Mouse (Mus musculus): ENCODE measurements around the gene Maff. TPM values are rescaled to one million over a fixed set of nuclear protein-coding genes. Genes with fewer than 3 reads are reported as not detected.

Maff gene
- polyA plus RNA-seq, 1 experiment from 2014 or later: 1.0 TPM

DNA sequence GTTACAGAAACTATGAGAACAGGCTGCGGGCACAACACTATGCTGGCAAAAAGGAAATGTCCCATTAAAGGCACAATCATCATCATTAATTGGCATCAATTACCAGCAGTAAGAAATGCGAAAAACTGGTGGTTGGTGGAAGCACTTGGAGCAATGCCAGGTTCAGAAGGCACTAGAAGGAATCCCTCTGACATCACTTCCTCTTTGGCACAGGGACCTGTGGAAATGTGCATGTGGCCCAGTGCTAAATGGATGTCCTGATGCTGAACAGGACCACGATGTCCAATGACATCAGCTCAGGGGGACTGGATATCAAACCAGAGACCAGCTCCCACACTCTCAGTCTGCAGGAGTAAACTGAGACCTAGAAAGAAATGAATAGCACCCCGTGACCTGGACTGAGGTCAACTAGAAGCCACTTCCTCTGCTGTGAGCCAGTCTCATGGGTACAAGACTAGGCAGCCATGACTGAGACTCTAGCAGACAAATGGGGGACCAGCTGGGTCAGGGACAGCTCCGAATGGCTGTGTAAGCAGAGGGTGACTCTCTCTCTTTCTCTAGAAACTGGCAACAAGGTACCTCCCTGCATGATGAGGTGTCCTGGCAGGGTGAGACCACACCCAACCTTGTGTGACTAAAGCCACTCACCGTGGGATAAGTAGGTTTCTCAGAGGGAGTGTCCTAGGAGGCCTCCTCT, 3.6 kb upstream of the Maff start:
- no peak for DNase-seq
- Histone ChIP-seq H3K36me3 (ENCODE audit: control insufficient read depth, insufficient read depth, low read length) (no peaks in the 10 kb centered on the region), H3K4me1 (ENCODE audit: control insufficient read depth, insufficient read depth, low read length) (0 out of 2 replicates have a peak, but pooled peaks cover 3% of the 10 kb centered on the region), H3K4me3 (replicated peaks; ENCODE audit: low read depth, low read length) (no peak overlapping the region), H3K9me3 (ENCODE audit: control insufficient read depth, low read length) (no peaks in the 10 kb centered on the region), H3K9ac (replicated peaks; ENCODE audit: low read length) (no peak overlapping the region), H3K27me3 (ENCODE audit: control insufficient read depth, insufficient read depth, low read length) (no peaks in the 10 kb centered on the region), H3K27ac (replicated peaks; ENCODE audit: low read depth, low read length) (no peak overlapping the region), H3K4me2 (ENCODE audit: low read length) (no peak overlapping the region)
- WGBS: 82% methylated on average over 6 of the region's 6 CpGs
- no peak for ATAC-seq (ENCODE audit: low FRiP score, low TSS enrichment)

DNA sequence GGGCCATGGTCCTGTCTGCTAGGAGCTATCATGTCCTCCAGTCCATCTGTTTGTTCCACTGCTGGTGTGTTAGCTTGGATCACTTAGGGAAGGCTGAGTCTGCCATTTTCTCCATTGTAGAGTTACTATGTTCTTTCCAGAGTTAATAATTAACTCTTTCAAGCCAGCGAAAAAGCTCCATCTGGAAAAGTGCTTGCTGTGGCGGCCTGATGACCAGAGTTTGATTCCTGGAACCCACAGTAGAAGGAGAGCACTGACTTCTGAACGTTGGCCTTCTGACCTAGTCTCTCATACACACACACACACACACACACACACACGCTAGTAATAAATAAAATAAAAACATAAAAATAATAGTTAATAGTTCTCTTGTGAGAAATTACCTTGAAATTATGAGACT, 1.8 kb upstream of the Maff start:
- Histone ChIP-seq H3K4me2 (ENCODE audit: low read length) (no peak overlapping the region), H3K4me3 (replicated peaks; ENCODE audit: low read depth, low read length) (no peak overlapping the region), H3K27me3 (ENCODE audit: control insufficient read depth, insufficient read depth, low read length) (no peaks in the 10 kb centered on the region), H3K9ac (replicated peaks; ENCODE audit: low read length) (no peak overlapping the region), H3K4me1 (ENCODE audit: control insufficient read depth, insufficient read depth, low read length) (peaks cover 8% of the 10 kb centered on the region; the same call in 1 of the 2 replicates), H3K9me3 (ENCODE audit: control insufficient read depth, low read length) (no peaks in the 10 kb centered on the region), H3K36me3 (ENCODE audit: control insufficient read depth, insufficient read depth, low read length) (no peaks in the 10 kb centered on the region), H3K27ac (replicated peaks; ENCODE audit: low read depth, low read length) (no peak overlapping the region)
- WGBS: 84% methylated on average over 4 of the region's 4 CpGs
- no peak for ATAC-seq (ENCODE audit: low FRiP score, low TSS enrichment)
- no peak for DNase-seq

DNA sequence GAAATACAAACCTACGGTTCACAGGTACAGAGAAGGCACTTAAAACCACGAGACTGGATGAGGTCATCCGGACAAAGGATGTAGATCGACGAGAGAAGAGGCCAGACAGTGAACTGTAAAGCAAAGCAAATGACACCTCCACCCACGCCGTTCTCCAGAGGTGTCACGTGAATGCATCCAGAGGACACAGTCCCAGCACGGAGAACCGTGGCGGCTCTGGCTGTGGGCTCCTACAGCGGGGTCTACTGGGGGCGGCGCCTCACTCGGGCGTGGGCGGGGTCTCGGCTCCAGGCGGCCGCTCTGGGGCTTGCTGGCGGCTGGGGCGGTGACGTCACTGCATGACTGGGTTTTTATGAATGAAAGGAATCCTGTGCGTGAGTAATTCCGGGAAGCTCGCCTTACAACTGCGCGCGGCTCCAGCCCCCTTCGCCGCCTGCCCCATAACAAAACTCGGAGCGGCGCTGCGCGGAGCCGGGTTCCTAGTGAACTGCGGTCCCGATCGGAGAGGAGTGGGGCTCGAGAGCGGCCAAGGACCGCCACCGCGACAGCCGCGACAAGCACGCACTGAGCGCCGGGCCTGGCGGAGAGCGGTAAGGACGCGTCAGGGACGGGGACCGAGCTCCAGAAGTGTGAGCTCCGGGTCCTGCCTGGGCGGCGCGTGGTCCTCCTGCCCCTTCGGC, 884 bp downstream of the Maff start:
- Histone ChIP-seq H3K4me1 (ENCODE audit: control insufficient read depth, insufficient read depth, low read length) (peaks cover 8% of the 10 kb centered on the region; the same call in 1 of the 2 replicates), H3K27ac (replicated peaks; ENCODE audit: low read depth, low read length) (peak overlapping the region; percentile 78), H3K27me3 (ENCODE audit: control insufficient read depth, insufficient read depth, low read length) (no peaks in the 10 kb centered on the region; the same call in 1 of the 2 replicates), H3K4me2 (ENCODE audit: low read length) (peak overlapping the region; percentile 98), H3K36me3 (ENCODE audit: control insufficient read depth, insufficient read depth, low read length) (no peaks in the 10 kb centered on the region), H3K4me3 (replicated peaks; ENCODE audit: low read depth, low read length) (peak overlapping the region; percentile 70), H3K9ac (replicated peaks; ENCODE audit: low read length) (peak overlapping the region; percentile 62), H3K9me3 (ENCODE audit: control insufficient read depth, low read length) (no peaks in the 10 kb centered on the region)
- ATAC-seq (ENCODE audit: low FRiP score, low TSS enrichment) (peak; percentile 89), DNase-seq (peak; percentile 96)
- under 1% methylated on average over 61 of the region's 61 CpGs for WGBS

DNA sequence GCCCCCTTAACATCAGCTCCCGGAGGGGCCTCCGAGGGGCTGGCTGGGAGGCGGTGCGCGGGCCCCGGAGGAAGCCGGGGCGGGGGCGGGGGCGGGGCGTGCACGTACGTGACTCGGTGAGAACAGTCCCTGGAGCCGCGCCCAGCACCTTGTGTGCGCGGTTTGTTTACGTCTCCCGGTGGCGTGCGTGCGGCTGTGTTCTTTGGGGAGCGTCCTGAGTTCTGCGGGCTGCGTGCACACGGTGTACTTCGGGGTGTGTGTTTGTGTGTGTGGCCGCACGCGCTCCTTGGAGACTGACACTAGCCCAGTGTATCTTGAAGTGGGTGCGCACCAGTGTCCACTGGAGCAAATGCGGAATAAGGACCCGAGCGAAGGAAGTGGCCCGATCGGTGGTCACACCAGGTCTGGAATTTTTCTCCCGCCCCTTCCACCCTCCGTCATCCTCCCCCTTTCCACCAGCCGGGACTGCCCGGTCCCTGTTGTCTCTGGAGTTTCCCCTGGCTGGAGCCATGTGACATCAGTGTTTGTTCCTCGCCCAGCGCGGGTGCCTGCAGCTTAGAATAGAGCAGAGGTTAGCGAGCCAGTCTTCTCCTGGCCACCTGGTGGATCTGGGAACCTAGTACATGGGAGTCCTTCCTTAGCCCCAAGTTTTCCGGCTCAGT, 1.6 kb downstream of the Maff start:
- under 1% methylated on average over 46 of the region's 46 CpGs for WGBS
- H3K4me3 ChIP-seq (replicated peaks; ENCODE audit: low read depth, low read length): peak overlapping the region; percentile 70
- peak overlapping the region; percentile 62 for H3K9ac ChIP-seq (replicated peaks; ENCODE audit: low read length)
- H3K4me1 ChIP-seq (ENCODE audit: control insufficient read depth, insufficient read depth, low read length): peaks cover 8% of the 10 kb centered on the region; the same call in 1 of the 2 replicates
- ATAC-seq (ENCODE audit: low FRiP score, low TSS enrichment) (peak; percentile 71), DNase-seq (peak; percentile 76)
- no peaks in the 10 kb centered on the region for H3K36me3 ChIP-seq (ENCODE audit: control insufficient read depth, insufficient read depth, low read length)
- H3K4me2 ChIP-seq (ENCODE audit: low read length): peak overlapping the region; percentile 98
- peak overlapping the region; percentile 78 for H3K27ac ChIP-seq (replicated peaks; ENCODE audit: low read depth, low read length)
- H3K9me3 ChIP-seq (ENCODE audit: control insufficient read depth, low read length): no peaks in the 10 kb centered on the region
- H3K27me3 ChIP-seq (ENCODE audit: control insufficient read depth, insufficient read depth, low read length): no peaks in the 10 kb centered on the region; the same call in 1 of the 2 replicates

DNA sequence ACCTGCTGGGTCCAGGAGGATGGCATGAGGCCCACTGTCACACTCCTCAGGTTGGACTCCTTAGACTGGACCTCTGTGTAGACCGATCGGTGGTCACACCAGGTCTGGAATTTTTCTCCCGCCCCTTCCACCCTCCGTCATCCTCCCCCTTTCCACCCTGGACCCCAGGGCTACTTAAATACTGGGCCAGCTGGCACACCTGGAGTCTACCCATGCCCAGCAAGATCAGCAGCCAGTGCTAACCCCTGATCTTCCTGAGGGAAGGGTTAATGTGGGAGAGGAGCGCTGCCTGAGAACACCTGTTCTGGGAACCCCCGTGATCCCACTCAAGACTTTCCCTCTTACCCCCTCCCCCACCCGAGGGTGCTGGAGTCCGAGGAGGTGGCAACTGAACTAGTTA, 2.2 kb downstream of the Maff start:
- peak overlapping the region; percentile 62; the same call in 1 of the 2 replicates for H3K9ac ChIP-seq (replicated peaks; ENCODE audit: low read length)
- WGBS: 66% methylated on average over 8 of the region's 8 CpGs
- ATAC-seq (ENCODE audit: low FRiP score, low TSS enrichment): 0 out of 2 replicates have a peak, but pooled peaks have one; percentile 5

DNA sequence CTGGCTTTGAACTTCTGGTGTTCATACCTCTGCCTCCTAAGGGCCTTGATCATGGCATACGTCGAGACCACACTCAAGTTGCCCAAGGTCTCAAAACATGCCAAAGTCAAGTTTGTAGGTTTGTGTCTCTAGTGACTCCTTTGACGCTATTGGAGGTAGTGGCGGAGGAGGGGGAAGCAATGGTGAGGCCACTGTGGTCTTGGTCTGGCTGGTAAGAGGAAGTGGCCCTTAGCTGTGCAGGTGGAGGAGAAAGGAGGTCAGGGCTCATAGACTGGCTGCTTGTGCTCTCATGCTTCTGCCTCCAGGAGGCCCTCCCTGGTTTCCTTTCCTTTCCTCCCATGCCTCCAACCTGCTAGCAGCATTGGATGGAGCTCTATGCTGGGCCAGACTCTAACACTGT, 4.4 kb downstream of the Maff start:
- Histone ChIP-seq H3K27me3 (ENCODE audit: control insufficient read depth, insufficient read depth, low read length) (peaks cover 3% of the 10 kb centered on the region), H3K4me1 (ENCODE audit: control insufficient read depth, insufficient read depth, low read length) (peaks cover 8% of the 10 kb centered on the region; the same call in 1 of the 2 replicates), H3K4me3 (replicated peaks; ENCODE audit: low read depth, low read length) (no peak overlapping the region), H3K9me3 (ENCODE audit: control insufficient read depth, low read length) (no peaks in the 10 kb centered on the region), H3K9ac (replicated peaks; ENCODE audit: low read length) (no peak overlapping the region), H3K27ac (replicated peaks; ENCODE audit: low read depth, low read length) (no peak overlapping the region), H3K36me3 (ENCODE audit: control insufficient read depth, insufficient read depth, low read length) (no peaks in the 10 kb centered on the region), H3K4me2 (ENCODE audit: low read length) (no peak overlapping the region)
- ATAC-seq (ENCODE audit: low FRiP score, low TSS enrichment): no peak
- WGBS: 91% methylated on average over 4 of the region's 4 CpGs
- DNase-seq: no peak

More for the DNA sequence above, 2.2 kb downstream of the Maff start:
- Histone ChIP-seq H3K27me3 (ENCODE audit: control insufficient read depth, insufficient read depth, low read length) (no peaks in the 10 kb centered on the region; the same call in 1 of the 2 replicates), H3K4me3 (replicated peaks; ENCODE audit: low read depth, low read length) (peak overlapping the region; percentile 70), H3K36me3 (ENCODE audit: control insufficient read depth, insufficient read depth, low read length) (no peaks in the 10 kb centered on the region), H3K9me3 (ENCODE audit: control insufficient read depth, low read length) (no peaks in the 10 kb centered on the region), H3K4me1 (ENCODE audit: control insufficient read depth, insufficient read depth, low read length) (peaks cover 8% of the 10 kb centered on the region; the same call in 1 of the 2 replicates), H3K27ac (replicated peaks; ENCODE audit: low read depth, low read length) (no peak overlapping the region), H3K4me2 (ENCODE audit: low read length) (peak overlapping the region; percentile 98)
- no peak for DNase-seq

DNA sequence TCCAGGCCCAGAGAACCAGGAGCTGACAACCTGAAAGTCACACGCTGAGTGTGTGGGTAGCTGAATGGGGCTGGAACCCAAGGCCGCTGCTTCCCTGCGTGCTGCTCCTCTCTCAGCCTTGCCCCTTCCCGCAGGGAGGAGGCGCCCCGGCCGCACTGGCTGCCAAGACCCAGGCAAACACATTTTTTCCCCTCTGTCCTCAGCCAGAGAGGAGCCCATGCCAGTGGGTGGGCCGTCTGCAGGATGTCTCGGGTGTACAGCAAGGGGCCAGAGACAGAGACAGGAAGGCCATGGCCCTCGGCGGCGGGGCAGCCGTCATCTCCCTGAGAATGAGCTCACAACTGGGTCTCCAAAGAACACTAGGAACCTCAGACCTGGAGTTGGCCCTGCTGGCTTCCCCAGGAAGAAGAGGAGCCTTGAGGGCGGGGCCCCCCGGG, 4.9 kb downstream of the Maff start:
- H3K4me2 ChIP-seq (ENCODE audit: low read length): no peak overlapping the region
- H3K9ac ChIP-seq (replicated peaks; ENCODE audit: low read length): no peak overlapping the region
- peaks cover 8% of the 10 kb centered on the region; the same call in 1 of the 2 replicates for H3K4me1 ChIP-seq (ENCODE audit: control insufficient read depth, insufficient read depth, low read length)
- no peak for ATAC-seq (ENCODE audit: low FRiP score, low TSS enrichment)
- H3K27me3 ChIP-seq (ENCODE audit: control insufficient read depth, insufficient read depth, low read length): peaks cover 8% of the 10 kb centered on the region
- H3K4me3 ChIP-seq (replicated peaks; ENCODE audit: low read depth, low read length): no peak overlapping the region
- no peaks in the 10 kb centered on the region for H3K9me3 ChIP-seq (ENCODE audit: control insufficient read depth, low read length)
- H3K27ac ChIP-seq (replicated peaks; ENCODE audit: low read depth, low read length): no peak overlapping the region
- 36% methylated on average over 15 of the region's 15 CpGs for WGBS
- no peak for DNase-seq
- H3K36me3 ChIP-seq (ENCODE audit: control insufficient read depth, insufficient read depth, low read length): no peaks in the 10 kb centered on the region

DNA sequence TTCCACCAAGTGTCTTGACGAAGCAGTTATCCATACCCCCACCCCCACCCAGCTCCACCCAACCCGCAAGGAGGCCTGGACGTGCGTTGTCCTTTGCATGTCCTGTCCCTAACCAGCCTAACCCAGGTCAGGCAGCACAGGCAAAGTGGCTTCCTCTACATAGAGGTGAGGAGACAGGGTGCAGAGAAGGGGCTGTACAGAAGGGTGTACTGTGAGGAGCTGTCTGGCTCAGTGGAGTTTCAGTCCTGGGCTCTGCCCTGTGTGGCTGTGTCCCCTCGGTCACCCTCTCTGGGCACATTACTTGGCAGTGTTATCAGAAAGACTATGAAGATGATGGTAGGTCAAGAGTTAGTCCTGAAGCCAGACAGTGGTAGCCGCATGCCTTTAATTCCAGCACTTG, 6.1 kb downstream of the Maff start:
- DNase-seq (no peak), ATAC-seq (ENCODE audit: low FRiP score, low TSS enrichment) (no peak)
- peaks cover 17% of the 10 kb centered on the region for H3K27me3 ChIP-seq (ENCODE audit: control insufficient read depth, insufficient read depth, low read length)
- no peak overlapping the region for H3K9ac ChIP-seq (replicated peaks; ENCODE audit: low read length)
- H3K36me3 ChIP-seq (ENCODE audit: control insufficient read depth, insufficient read depth, low read length): no peaks in the 10 kb centered on the region
- H3K4me2 ChIP-seq (ENCODE audit: low read length): no peak overlapping the region
- WGBS: 84% methylated on average over 6 of the region's 6 CpGs
- H3K9me3 ChIP-seq (ENCODE audit: control insufficient read depth, low read length): no peaks in the 10 kb centered on the region
- no peak overlapping the region for H3K27ac ChIP-seq (replicated peaks; ENCODE audit: low read depth, low read length)
- H3K4me1 ChIP-seq (ENCODE audit: control insufficient read depth, insufficient read depth, low read length): peaks cover 8% of the 10 kb centered on the region; the same call in 1 of the 2 replicates
- no peak overlapping the region for H3K4me3 ChIP-seq (replicated peaks; ENCODE audit: low read depth, low read length)

All from midbrain, embryonic 14.5 days (tissue).